Mouse (Mus musculus) heart, postnatal 0 days (tissue): ENCODE results near the gene Trim2.

Experiments used
- CTCF ChIP-seq: IDR thresholded peaks from 2 replicates; pipeline ENCODE4 v1.5.1; 2016; ENCODE audit warnings: antibody characterized with exemption, control low read depth, low read depth
- EP300 ChIP-seq: IDR thresholded peaks from 2 replicates; pipeline ENCODE4 v1.6.1; 2016; ENCODE audit warnings: antibody characterized with exemption, low read depth

DNA sequence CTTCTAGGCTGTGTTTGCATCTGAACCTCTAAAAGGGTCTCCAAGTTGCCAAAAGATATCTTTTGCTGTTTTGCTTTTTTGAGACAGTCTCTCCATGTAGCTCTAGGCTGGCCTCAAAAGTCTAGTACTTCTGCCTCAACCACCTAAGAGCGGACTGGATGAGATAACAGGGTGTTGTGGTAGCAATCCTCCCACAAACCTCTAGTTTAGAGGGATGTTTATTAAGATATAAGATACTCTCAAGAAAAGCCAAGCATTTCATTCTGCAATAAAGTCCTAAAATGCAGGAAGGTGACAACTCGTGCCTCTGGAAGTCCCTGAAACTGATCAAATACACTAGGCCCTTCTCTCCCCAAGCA lies 52.2 kb downstream of the Trim2 start:
- TF ChIP-seq CTCF (no peak), EP300 (no peak)
